Mouse (Mus musculus) liver, embryonic 13.5 days (tissue): ENCODE measurements around the gene Matk. TPM values are rescaled to one million over a fixed set of nuclear protein-coding genes. Genes with fewer than 3 reads are reported as not detected.
A peak's percentile ranks its signal among the peaks of the same experiment; 100 is the strongest.

Source experiments
- ATAC-seq: fragments of 200-750 bp; cut with Nextera tagmentation; 2 replicates; pipeline ENCODE4 v1.8.0; 2017; ENCODE audit warnings: low read depth, mild to moderate bottlenecking, moderate number of reproducible peaks, moderate library complexity
- DNase-seq: peaks from one replicate; pipeline ENCODE4 v3.0.0; 2022
- H3K27ac ChIP-seq: fragments of 300-500 bp; sonication (generic); 2 replicates; pipeline ENCODE4 v1.5.1; 2015; ENCODE audit warnings: moderate library complexity, mild to moderate bottlenecking, inconsistent platforms
- H3K27me3 ChIP-seq: fragments of 300-500 bp; sonication (generic); 2 replicates; pipeline ENCODE4 v1.6.1; 2015; ENCODE audit warnings: mild to moderate bottlenecking, inconsistent platforms
- H3K36me3 ChIP-seq: fragments of 300-500 bp; sonication (generic); 2 replicates; pipeline ENCODE4 v1.6.1; 2015; ENCODE audit warnings: mild to moderate bottlenecking, inconsistent platforms
- H3K4me1 ChIP-seq: fragments of 300-500 bp; sonication (generic); replicated peaks from 2 replicates; pipeline ENCODE4 v1.6.1; 2015; ENCODE audit warnings: inconsistent platforms
- H3K4me2 ChIP-seq: fragments of 300-500 bp; sonication (generic); 2 replicates; pipeline ENCODE4 v1.6.1; 2015; ENCODE audit warnings: inconsistent platforms, mild to moderate bottlenecking, moderate library complexity
- H3K4me3 ChIP-seq: fragments of 300-500 bp; sonication (generic); replicated peaks from 2 replicates; pipeline ENCODE4 v1.5.1; 2015; ENCODE audit warnings: mild to moderate bottlenecking, inconsistent platforms
- H3K9ac ChIP-seq: fragments of 300-500 bp; sonication (generic); 2 replicates; pipeline ENCODE4 v1.6.1; 2015; ENCODE audit warnings: mild to moderate bottlenecking, inconsistent platforms
- H3K9me3 ChIP-seq: fragments of 300-500 bp; sonication (generic); replicated peaks from 2 replicates; pipeline ENCODE4 v1.6.1; 2016; ENCODE audit warnings: inconsistent platforms
- WGBS: fragments of 180-500 bp; shearing (Covaris S2); methylation state at CpG from one replicate; pipeline ENCODE4 v1.1.7; 2015; ENCODE audit not compliant: insufficient replicate concordance; 5-methylcytosine and 5-hydroxymethylcytosine counted together
- microRNA-seq: library from miRNA; unstranded; fragments of <30 nt; microRNA quantifications from one replicate; pipeline ENCODE4, GENCODE M21; 2016
- polyA plus RNA-seq: library from polyadenylated mRNA; unstranded; fragments of >200 nt; fragmentation: Nextera tagmentation; extraction: Ambion mirVana; gene quantifications from 2 replicates; pipeline ENCODE4 v1.2.1, GENCODE M21; 2015

The Matk gene
- polyA plus RNA-seq, 1 experiment from 2014 or later: 1.8 TPM

- DNase-seq (no peak), ATAC-seq (no peak)
- Histone ChIP-seq H3K9me3 (no peaks in the 10 kb centered on the region), H3K9ac (no peak overlapping the region), H3K4me2 (no peak overlapping the region), H3K4me3 (no peak overlapping the region), H3K27ac (no peak overlapping the region), H3K4me1 (peaks cover 47% of the 10 kb centered on the region), H3K36me3 (peaks cover 57% of the 10 kb centered on the region), H3K27me3 (no peaks in the 10 kb centered on the region)
- 85% methylated on average over 14 of the region's 14 CpGs for WGBS
These were observed 52.9 kb downstream of the Matk start for GRCm38 (mm10) chr10:81305663-81306062.

GRCm38 (mm10) chr10:81306173-81306668, 53.5 kb downstream of the Matk start:
- no peak for DNase-seq
- Histone ChIP-seq H3K9me3 (no peaks in the 10 kb centered on the region), H3K27ac (no peak overlapping the region), H3K27me3 (no peaks in the 10 kb centered on the region), H3K4me1 (peaks cover 41% of the 10 kb centered on the region), H3K4me2 (no peak overlapping the region), H3K36me3 (peaks cover 62% of the 10 kb centered on the region), H3K4me3 (no peak overlapping the region), H3K9ac (no peak overlapping the region)
- 86% methylated on average over 12 of the region's 12 CpGs for WGBS
- no peak for ATAC-seq

- no peak for ATAC-seq
- Histone ChIP-seq H3K27ac (no peak overlapping the region), H3K27me3 (no peaks in the 10 kb centered on the region), H3K4me2 (no peak overlapping the region), H3K9ac (no peak overlapping the region), H3K4me3 (no peak overlapping the region), H3K9me3 (no peaks in the 10 kb centered on the region), H3K36me3 (peaks cover 71% of the 10 kb centered on the region), H3K4me1 (peaks cover 33% of the 10 kb centered on the region)
- DNase-seq: no peak
- WGBS: 87% methylated on average over 21 of the region's 21 CpGs
These were observed 54.3 kb downstream of the Matk start for GRCm38 (mm10) chr10:81306837-81307682.

- ATAC-seq (no peak), DNase-seq (no peak)
- no peak overlapping the region for H3K27ac ChIP-seq
- no peaks in the 10 kb centered on the region for H3K9me3 ChIP-seq
- no peak overlapping the region for H3K9ac ChIP-seq
- H3K4me3 ChIP-seq: no peak overlapping the region
- peaks cover 8% of the 10 kb centered on the region for H3K4me1 ChIP-seq
- no peak overlapping the region for H3K4me2 ChIP-seq
- H3K27me3 ChIP-seq: no peaks in the 10 kb centered on the region
- peaks cover 95% of the 10 kb centered on the region for H3K36me3 ChIP-seq
- WGBS: 73% methylated on average over 5 of the region's 5 CpGs
These were observed 56.8 kb downstream of the Matk start for GRCm38 (mm10) chr10:81309571-81309970.

Small RNA genes lying within 50 kb of the gene (microRNA-seq; reads per million reads assigned to microRNA genes)
- 10.6 reads per million, percentile 24 among the genes with 10 or more reads in this experiment for gene Mir3057

Other genes starting within 250 kb of the Matk start
- gene Gng7, start 238.0 kb upstream of the Matk start, polyA plus RNA-seq: 0.44 and 0.46 TPM in 2 replicates
- 0.06 TPM in 1 of 2 replicates, not detected in the other for gene Diras1, start 227.3 kb upstream of the Matk start, polyA plus RNA-seq
- gene Slc39a3, start 215.5 kb upstream of the Matk start, polyA plus RNA-seq: 5.7 and 5.8 TPM in 2 replicates
- gene Sgta, start 192.8 kb upstream of the Matk start, polyA plus RNA-seq: 69.1 and 71.6 TPM in 2 replicates
- gene Thop1, start 182.9 kb upstream of the Matk start, polyA plus RNA-seq: 35.1 and 38.2 TPM in 2 replicates
- gene Creb3l3, start 154.1 kb upstream of the Matk start, polyA plus RNA-seq: 22.3 and 22.5 TPM in 2 replicates
- gene Map2k2, start 147.0 kb upstream of the Matk start, polyA plus RNA-seq: 127 and 130 TPM in 2 replicates
- gene Zbtb7a, start 117.7 kb upstream of the Matk start, polyA plus RNA-seq: 49.1 and 49.6 TPM in 2 replicates
- gene Pias4, start 85.0 kb upstream of the Matk start, polyA plus RNA-seq: 23.5 and 23.8 TPM in 2 replicates
- gene Eef2, start 76.3 kb upstream of the Matk start, polyA plus RNA-seq: 369 and 384 TPM in 2 replicates
- gene Dapk3, start 69.9 kb upstream of the Matk start, polyA plus RNA-seq: 19.3 and 20.9 TPM in 2 replicates
- gene 4930442H23Rik, start 69.1 kb upstream of the Matk start, polyA plus RNA-seq: 0.08 TPM in 1 of 2 replicates, not detected in the other
- not detected in 2 replicates for gene Nmrk2, start 50.9 kb upstream of the Matk start, polyA plus RNA-seq
- 0.05 and 0.08 TPM in 2 replicates for gene Atcay, start 22.1 kb upstream of the Matk start, polyA plus RNA-seq
- 0.28 and 0.43 TPM in 2 replicates for gene Zfr2, start 19.8 kb upstream of the Matk start, polyA plus RNA-seq
- gene Mrpl54, start 14.0 kb downstream of the Matk start, polyA plus RNA-seq: 130 and 134 TPM in 2 replicates
- 24.5 and 26.7 TPM in 2 replicates for gene Apba3, start 14.0 kb downstream of the Matk start, polyA plus RNA-seq
- gene Tjp3, start 38.6 kb downstream of the Matk start, polyA plus RNA-seq: 0.35 and 0.43 TPM in 2 replicates
- gene Pip5k1c, start 40.0 kb downstream of the Matk start, polyA plus RNA-seq: 13.2 and 16.7 TPM in 2 replicates
- 29.5 and 33.0 TPM in 2 replicates for gene Cactin, start 68.2 kb downstream of the Matk start, polyA plus RNA-seq
- 5.2 and 5.3 TPM in 2 replicates for gene Tbxa2r, start 75.8 kb downstream of the Matk start, polyA plus RNA-seq
- not detected in 2 replicates for gene Gipc3, start 90.3 kb downstream of the Matk start, polyA plus RNA-seq
- gene Hmg20b, start 97.5 kb downstream of the Matk start, polyA plus RNA-seq: 27.1 and 30.3 TPM in 2 replicates
- gene Mfsd12, start 104.6 kb downstream of the Matk start, polyA plus RNA-seq: 12.5 and 13.1 TPM in 2 replicates
- 1.2 and 1.4 TPM in 2 replicates for gene 4930404N11Rik, start 112.9 kb downstream of the Matk start, polyA plus RNA-seq
- 89.5 and 94.1 TPM in 2 replicates for gene Fzr1, start 125.6 kb downstream of the Matk start, polyA plus RNA-seq
- 61.1 and 68.7 TPM in 2 replicates for gene Dohh, start 131.5 kb downstream of the Matk start, polyA plus RNA-seq
- 0.86 and 0.89 TPM in 2 replicates for gene Gm48551, start 131.5 kb downstream of the Matk start, polyA plus RNA-seq
- 0.93 TPM in 1 of 2 replicates, not detected in the other for gene Gm48552, start 136.1 kb downstream of the Matk start, polyA plus RNA-seq
- gene Smim24, start 140.1 kb downstream of the Matk start, polyA plus RNA-seq: 1.8 TPM in 2 replicates
- gene Nfic, start 202.7 kb downstream of the Matk start, polyA plus RNA-seq: 9.8 and 9.9 TPM in 2 replicates
- gene Celf5, start 229.8 kb downstream of the Matk start, polyA plus RNA-seq: 0.13 and 0.15 TPM in 2 replicates
- 41.5 TPM in 2 replicates for gene Ncln, start 243.5 kb downstream of the Matk start, polyA plus RNA-seq
- gene S1pr4, start 247.2 kb downstream of the Matk start, polyA plus RNA-seq: 2.3 and 2.4 TPM in 2 replicates